Mouse (Mus musculus) forebrain, embryonic 15.5 days (tissue): ENCODE measurements at regions not wholly inside any gene's neighbourhood (a gene's known extent, or its start where the extent isn't known, plus 50 kb on each side); places are given as distances from the start of the nearest gene placed in this dataset.
A peak's percentile ranks its signal among the peaks of the same experiment; 100 is the strongest.

Source experiments
- ATAC-seq: fragments of 200-750 bp; cut with Nextera tagmentation; replicated peaks from 2 replicates; pipeline ENCODE4 v1.8.0; 2017; ENCODE audit warnings: mild to moderate bottlenecking, moderate TSS enrichment, moderate library complexity
- H3K27ac ChIP-seq: fragments of 300-500 bp; sonication (generic); replicated peaks from 2 replicates; pipeline ENCODE4 v1.5.1; 2015; ENCODE audit warnings: mild to moderate bottlenecking, inconsistent platforms
- H3K27me3 ChIP-seq: fragments of 300-500 bp; sonication (generic); 2 replicates; pipeline ENCODE4 v1.6.1; 2015; ENCODE audit warnings: inconsistent platforms
- H3K36me3 ChIP-seq: fragments of 300-500 bp; sonication (generic); 2 replicates; pipeline ENCODE4 v1.6.1; 2015; ENCODE audit warnings: mild to moderate bottlenecking, inconsistent platforms
- H3K4me1 ChIP-seq: fragments of 300-500 bp; sonication (generic); 2 replicates; pipeline ENCODE4 v1.6.1; 2015; ENCODE audit warnings: inconsistent platforms
- H3K4me2 ChIP-seq: fragments of 300-500 bp; sonication (generic); replicated peaks from 2 replicates; pipeline ENCODE4 v1.6.1; 2015; ENCODE audit warnings: mild to moderate bottlenecking, inconsistent platforms
- H3K4me3 ChIP-seq: fragments of 300-500 bp; sonication (generic); 2 replicates; pipeline ENCODE4 v1.5.1; 2015; ENCODE audit warnings: mild to moderate bottlenecking, inconsistent platforms
- H3K9ac ChIP-seq: fragments of 300-500 bp; sonication (generic); replicated peaks from 2 replicates; pipeline ENCODE4 v1.6.1; 2015; ENCODE audit warnings: mild to moderate bottlenecking, inconsistent platforms
- H3K9me3 ChIP-seq: fragments of 300-500 bp; sonication (generic); 2 replicates; pipeline ENCODE4 v1.6.1; 2016; ENCODE audit warnings: inconsistent platforms
- WGBS: fragments of 180-500 bp; shearing (Covaris S2); methylation state at CpG from one replicate; pipeline ENCODE4 v1.1.7; 2015; ENCODE audit warnings: mixed read lengths; 5-methylcytosine and 5-hydroxymethylcytosine counted together

GRCm38 (mm10) chrX:143462632-143463031 is 55.8 kb upstream of the Pak3 start:
- 37% methylated on average over 4 of the region's 4 CpGs for WGBS
- Histone ChIP-seq H3K9ac (no peak overlapping the region), H3K4me3 (no peak overlapping the region), H3K27ac (no peak overlapping the region), H3K4me2 (no peak overlapping the region), H3K4me1 (no peaks in the 10 kb centered on the region), H3K9me3 (no peaks in the 10 kb centered on the region), H3K36me3 (no peaks in the 10 kb centered on the region), H3K27me3 (no peaks in the 10 kb centered on the region)
- no peak for ATAC-seq

GRCm38 (mm10) chrX:143448636-143449346 is 54.7 kb upstream of the Chrdl1 start:
- no peaks in the 10 kb centered on the region for H3K4me1 ChIP-seq
- H3K4me3 ChIP-seq: no peak overlapping the region
- 63% methylated on average over 7 of the region's 7 CpGs for WGBS
- ATAC-seq: no peak
- H3K9ac ChIP-seq: no peak overlapping the region
- H3K27ac ChIP-seq: no peak overlapping the region
- H3K36me3 ChIP-seq: no peaks in the 10 kb centered on the region
- no peak overlapping the region for H3K4me2 ChIP-seq
- H3K27me3 ChIP-seq: no peaks in the 10 kb centered on the region
- H3K9me3 ChIP-seq: no peaks in the 10 kb centered on the region

- ATAC-seq: peak; percentile 38; the same call in 1 of the 2 replicates
- WGBS: 10% methylated on average over 3 of the region's 3 CpGs
- no peak overlapping the region for H3K4me2 ChIP-seq
- no peak overlapping the region for H3K27ac ChIP-seq
- no peaks in the 10 kb centered on the region for H3K4me1 ChIP-seq
- no peaks in the 10 kb centered on the region for H3K9me3 ChIP-seq
- H3K36me3 ChIP-seq: no peaks in the 10 kb centered on the region
- H3K4me3 ChIP-seq: no peak overlapping the region
- no peaks in the 10 kb centered on the region for H3K27me3 ChIP-seq
- H3K9ac ChIP-seq: no peak overlapping the region
Observed at GRCm38 (mm10) chrX:143444581-143444980, 50.5 kb upstream of the Chrdl1 start.
